Mouse (Mus musculus) heart, adult 11 months (tissue): Measurements from ENCODE around the gene Sec16a.
"Not testable (repeated sequence)": the region's sequence is repeated elsewhere in the genome, so short reads cannot be mapped to it uniquely, and the experiment has no call there.

ENCODE experiments used
- DNase-seq: peaks from one replicate; pipeline ENCODE4 v3.0.0; 2022

The Sec16a gene

GRCm38 (mm10) chr2:26380871-26381270 lies 64.1 kb downstream of the Sec16a start:
- not testable (repeated sequence) for DNase-seq

- DNase-seq, result peak; percentile 98
Observed at GRCm38 (mm10) chr2:26380131-26380771, 64.8 kb downstream of the Sec16a start, which contains the start of gene Snapc4. TSS of gene Snapc4 (minus strand) at chr2:26380653.

GRCm38 (mm10) chr2:26372396-26372795 lies 72.6 kb downstream of the Sec16a start:
- no peak for DNase-seq

- peak; percentile 98 for DNase-seq
Observed at GRCm38 (mm10) chr2:26368572-26368971, 76.4 kb downstream of the Sec16a start.

- peak; percentile 90 for DNase-seq
Observed at GRCm38 (mm10) chr2:26367911-26368310, 77.1 kb downstream of the Sec16a start.

GRCm38 (mm10) chr2:26364738-26365465 lies 80.1 kb downstream of the Sec16a start:
- DNase-seq, result peak; percentile 98

- peak; percentile 90 for DNase-seq
Observed at GRCm38 (mm10) chr2:26363481-26363880, 81.5 kb downstream of the Sec16a start.

GRCm38 (mm10) chr2:26362991-26363390 lies 82.0 kb downstream of the Sec16a start:
- peak; percentile 90 for DNase-seq

GRCm38 (mm10) chr2:26360772-26361171 lies 84.2 kb downstream of the Sec16a start, which contains the start of gene Card9:
TSS of gene Card9 (minus strand) at chr2:26360918.
- DNase-seq, result peak; percentile 97

GRCm38 (mm10) chr2:26359983-26360382 lies 85.0 kb downstream of the Sec16a start:
- DNase-seq, result peak; percentile 98
